Mouse (Mus musculus) intestine, embryonic 16.5 days (tissue): ENCODE results near the gene Klc1. TPM values are rescaled to one million over a fixed set of nuclear protein-coding genes. Genes with fewer than 3 reads are reported as not detected.

Experiments used
- ATAC-seq: fragments of 200-750 bp; cut with Nextera tagmentation; 2 replicates; pipeline ENCODE4 v1.8.0; 2017; ENCODE audit warnings: moderate TSS enrichment, moderate library complexity
- H3K27ac ChIP-seq: fragments of 300-500 bp; sonication (generic); 2 replicates; pipeline ENCODE4 v1.5.1; 2014; ENCODE audit warnings: mild to moderate bottlenecking, low read length
- H3K27me3 ChIP-seq: fragments of 300-500 bp; sonication (generic); replicated peaks from 2 replicates; pipeline ENCODE4 v1.6.1; 2014; ENCODE audit warnings: low read length, control low read depth, mixed read lengths; ENCODE audit not compliant: control insufficient read depth, insufficient read depth
- H3K36me3 ChIP-seq: fragments of 300-500 bp; sonication (generic); 2 replicates; pipeline ENCODE4 v1.6.1; 2014; ENCODE audit warnings: low read length, control low read depth; ENCODE audit not compliant: control insufficient read depth, insufficient read depth
- H3K4me1 ChIP-seq: fragments of 300-500 bp; sonication (generic); 2 replicates; pipeline ENCODE4 v1.6.1; 2014; ENCODE audit warnings: low read length, control low read depth, mixed read lengths; ENCODE audit not compliant: control insufficient read depth, insufficient read depth
- H3K4me2 ChIP-seq: fragments of 300-500 bp; sonication (generic); 2 replicates; pipeline ENCODE4 v1.6.1; 2014; ENCODE audit warnings: low read depth, low read length, control low read depth
- H3K4me3 ChIP-seq: fragments of 300-500 bp; sonication (generic); 2 replicates; pipeline ENCODE4 v1.5.1; 2014; ENCODE audit warnings: mild to moderate bottlenecking, low read length
- H3K9ac ChIP-seq: fragments of 300-500 bp; sonication (generic); 2 replicates; pipeline ENCODE4 v1.6.1; 2014; ENCODE audit warnings: low read depth, low read length
- H3K9me3 ChIP-seq: fragments of 300-500 bp; sonication (generic); 2 replicates; pipeline ENCODE4 v1.6.1; 2016; ENCODE audit warnings: low read length, control low read depth; ENCODE audit not compliant: control insufficient read depth
- WGBS: fragments of 180-500 bp; shearing (Covaris S2); extraction: QIAGEN DNeasy Blood & Tissue Kit; methylation state at CpG from one replicate; pipeline ENCODE4 v1.1.7; 2014; 5-methylcytosine and 5-hydroxymethylcytosine counted together
- polyA plus RNA-seq: library from polyadenylated mRNA; unstranded; fragments of >200 nt; fragmentation: Nextera tagmentation; extraction: Ambion mirVana; gene quantifications from 2 replicates; pipeline ENCODE4 v1.2.1, GENCODE M21; 2015

Klc1 gene
- polyA plus RNA-seq, 1 experiment from 2014 or later = 83.4 TPM

GRCm38 (mm10) chr12:111821931-111822330 is 63.3 kb downstream of the Klc1 start:
- Histone ChIP-seq H3K9ac (peak overlapping the region; percentile 26; the same call in 1 of the 2 replicates), H3K4me3 (no peak overlapping the region), H3K36me3 (peaks cover 26% of the 10 kb centered on the region), H3K4me1 (peaks cover 38% of the 10 kb centered on the region), H3K9me3 (no peaks in the 10 kb centered on the region), H3K27me3 (no peaks in the 10 kb centered on the region), H3K27ac (no peak overlapping the region), H3K4me2 (no peak overlapping the region)
- ATAC-seq = no peak
- 61% methylated on average over 4 of the region's 4 CpGs for WGBS

DNA sequence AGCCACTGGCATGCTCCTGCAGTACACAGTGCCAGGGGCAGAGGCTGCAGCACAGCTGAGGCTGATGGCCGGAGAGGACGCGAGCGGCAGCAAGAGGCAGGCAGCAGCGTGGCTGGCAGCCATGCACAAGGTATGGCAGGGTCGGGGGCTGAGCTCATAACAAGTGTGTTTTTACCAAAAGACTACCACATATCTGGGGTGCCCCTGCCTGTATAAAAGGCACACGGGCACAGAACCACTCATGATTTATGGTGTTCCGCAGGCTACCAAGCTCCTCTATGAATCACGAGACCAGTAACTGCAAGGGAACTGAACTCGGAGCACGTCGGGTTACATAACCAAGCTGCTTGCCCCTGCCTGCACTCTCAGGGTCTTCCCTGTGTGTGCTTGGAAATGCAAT is 68.9 kb downstream of the Klc1 start:
- Histone ChIP-seq H3K4me3 (no peak overlapping the region), H3K27ac (no peak overlapping the region), H3K36me3 (peaks cover 41% of the 10 kb centered on the region), H3K4me1 (no peaks in the 10 kb centered on the region), H3K4me2 (no peak overlapping the region), H3K27me3 (no peaks in the 10 kb centered on the region), H3K9me3 (no peaks in the 10 kb centered on the region), H3K9ac (no peak overlapping the region)
- WGBS = 90% methylated on average over 12 of the region's 12 CpGs
- ATAC-seq = no peak

DNA sequence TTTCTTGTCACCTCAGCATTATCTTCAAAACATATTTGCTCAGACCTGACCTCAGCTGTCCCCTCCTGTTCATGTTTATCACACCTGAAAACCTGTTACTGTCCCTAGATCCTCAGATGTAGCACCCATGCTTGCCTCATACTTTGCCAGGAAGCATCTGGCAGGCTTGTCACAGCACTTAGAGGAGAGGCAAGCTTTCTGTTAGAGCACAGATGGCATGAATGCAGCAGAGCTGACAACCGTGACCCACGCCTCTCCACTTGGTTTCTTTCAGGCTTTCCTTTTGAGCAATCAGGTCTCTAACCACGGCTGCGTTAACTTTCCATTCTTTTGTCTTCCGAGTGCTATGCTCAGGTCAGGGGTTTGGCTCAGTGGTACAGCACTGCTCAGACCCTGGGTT is 70.8 kb downstream of the Klc1 start:
- H3K9ac ChIP-seq = no peak overlapping the region
- peaks cover 35% of the 10 kb centered on the region for H3K36me3 ChIP-seq
- no peak overlapping the region for H3K4me3 ChIP-seq
- no peak overlapping the region for H3K27ac ChIP-seq
- no peak overlapping the region for H3K4me2 ChIP-seq
- WGBS = 88% methylated on average over 5 of the region's 5 CpGs
- ATAC-seq = no peak
- no peaks in the 10 kb centered on the region for H3K27me3 ChIP-seq
- H3K9me3 ChIP-seq = no peaks in the 10 kb centered on the region
- H3K4me1 ChIP-seq = no peaks in the 10 kb centered on the region

GRCm38 (mm10) chr12:111829954-111830353 is 71.3 kb downstream of the Klc1 start:
- H3K4me3 ChIP-seq = no peak overlapping the region
- H3K9me3 ChIP-seq = no peaks in the 10 kb centered on the region
- H3K36me3 ChIP-seq = peaks cover 31% of the 10 kb centered on the region
- WGBS = 93% methylated on average over 9 of the region's 9 CpGs
- no peak for ATAC-seq
- no peaks in the 10 kb centered on the region for H3K4me1 ChIP-seq
- H3K4me2 ChIP-seq = no peak overlapping the region
- H3K27me3 ChIP-seq = no peaks in the 10 kb centered on the region
- H3K9ac ChIP-seq = no peak overlapping the region
- H3K27ac ChIP-seq = no peak overlapping the region

DNA sequence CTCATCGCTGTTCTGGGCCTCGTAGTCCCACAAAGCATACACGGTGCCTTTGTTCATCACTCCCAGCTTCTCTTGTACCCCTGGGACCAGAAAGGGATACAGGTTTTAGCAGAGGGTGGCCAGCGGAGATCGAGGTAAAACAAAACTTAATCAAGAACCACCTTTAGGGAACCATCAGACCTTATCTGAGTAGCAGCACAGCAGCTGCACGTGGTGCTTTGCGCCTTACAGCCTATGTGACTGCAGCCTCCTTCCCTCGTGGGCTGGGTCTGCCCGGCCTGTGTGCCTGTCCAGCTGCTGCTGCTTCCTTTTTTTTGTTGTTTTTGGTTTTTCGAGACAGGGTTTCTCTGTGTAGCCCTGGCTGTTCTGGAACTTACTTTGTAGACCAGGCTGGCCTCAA is 71.7 kb downstream of the Klc1 start:
- H3K4me1 ChIP-seq = no peaks in the 10 kb centered on the region
- no peak for ATAC-seq
- no peaks in the 10 kb centered on the region for H3K9me3 ChIP-seq
- WGBS = 85% methylated on average over 10 of the region's 10 CpGs
- H3K36me3 ChIP-seq = peaks cover 28% of the 10 kb centered on the region
- H3K27me3 ChIP-seq = no peaks in the 10 kb centered on the region
- H3K4me3 ChIP-seq = no peak overlapping the region
- H3K9ac ChIP-seq = no peak overlapping the region
- no peak overlapping the region for H3K27ac ChIP-seq
- H3K4me2 ChIP-seq = no peak overlapping the region

DNA sequence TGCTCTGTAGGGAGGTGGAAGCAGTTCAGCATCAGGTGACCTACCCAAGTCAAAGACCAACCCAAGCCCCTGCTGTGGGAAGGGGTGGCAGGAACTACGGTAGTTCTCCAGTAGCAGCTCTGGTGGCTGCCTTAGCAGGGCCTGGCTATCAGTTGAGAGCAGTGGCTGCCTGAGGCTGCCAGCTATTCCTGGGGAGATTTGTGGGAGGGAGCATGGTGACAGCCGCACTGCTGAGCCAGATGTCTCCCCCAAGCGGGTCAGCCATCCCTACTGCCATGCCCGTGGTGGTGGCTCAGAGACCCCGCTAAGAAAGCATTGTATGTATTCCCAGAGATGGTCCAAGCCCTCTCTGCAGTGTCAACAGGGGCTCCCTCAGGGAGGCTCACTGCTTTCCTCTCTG is 74.0 kb downstream of the Klc1 start:
- H3K27ac ChIP-seq = no peak overlapping the region
- H3K9me3 ChIP-seq = no peaks in the 10 kb centered on the region

DNA sequence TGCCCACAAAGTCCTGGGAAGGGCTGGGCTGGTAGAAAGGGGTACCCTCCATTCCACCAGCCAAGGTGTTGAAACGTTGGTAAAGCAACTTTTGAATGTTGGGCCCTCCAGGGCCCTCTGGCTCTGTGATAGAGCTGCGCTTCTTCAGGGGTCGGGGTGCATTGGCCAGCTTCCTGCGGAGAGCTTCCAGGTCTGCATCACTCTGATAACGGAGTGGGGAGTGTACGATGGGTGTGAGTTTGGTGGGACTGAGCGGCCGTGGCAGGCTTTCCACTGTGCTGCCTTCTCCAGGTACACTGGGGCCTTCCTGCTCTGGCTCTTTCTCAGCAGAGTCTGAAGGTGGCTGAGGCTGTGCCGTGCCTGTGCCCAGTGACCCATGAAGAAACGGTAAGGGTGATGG is 74.8 kb downstream of the Klc1 start:
- no peak for ATAC-seq
- Histone ChIP-seq H3K4me1 (no peaks in the 10 kb centered on the region), H3K4me3 (no peak overlapping the region), H3K9me3 (no peaks in the 10 kb centered on the region), H3K36me3 (peaks cover 13% of the 10 kb centered on the region), H3K4me2 (no peak overlapping the region), H3K27ac (no peak overlapping the region), H3K27me3 (no peaks in the 10 kb centered on the region), H3K9ac (no peak overlapping the region)
- 92% methylated on average over 10 of the region's 10 CpGs for WGBS

More for the DNA sequence above, 74.0 kb downstream of the Klc1 start:
- Histone ChIP-seq H3K4me1 (no peaks in the 10 kb centered on the region), H3K9ac (no peak overlapping the region), H3K36me3 (peaks cover 20% of the 10 kb centered on the region), H3K27me3 (no peaks in the 10 kb centered on the region), H3K4me3 (no peak overlapping the region), H3K4me2 (no peak overlapping the region)
- no peak for ATAC-seq
- 72% methylated on average over 5 of the region's 5 CpGs for WGBS

DNA sequence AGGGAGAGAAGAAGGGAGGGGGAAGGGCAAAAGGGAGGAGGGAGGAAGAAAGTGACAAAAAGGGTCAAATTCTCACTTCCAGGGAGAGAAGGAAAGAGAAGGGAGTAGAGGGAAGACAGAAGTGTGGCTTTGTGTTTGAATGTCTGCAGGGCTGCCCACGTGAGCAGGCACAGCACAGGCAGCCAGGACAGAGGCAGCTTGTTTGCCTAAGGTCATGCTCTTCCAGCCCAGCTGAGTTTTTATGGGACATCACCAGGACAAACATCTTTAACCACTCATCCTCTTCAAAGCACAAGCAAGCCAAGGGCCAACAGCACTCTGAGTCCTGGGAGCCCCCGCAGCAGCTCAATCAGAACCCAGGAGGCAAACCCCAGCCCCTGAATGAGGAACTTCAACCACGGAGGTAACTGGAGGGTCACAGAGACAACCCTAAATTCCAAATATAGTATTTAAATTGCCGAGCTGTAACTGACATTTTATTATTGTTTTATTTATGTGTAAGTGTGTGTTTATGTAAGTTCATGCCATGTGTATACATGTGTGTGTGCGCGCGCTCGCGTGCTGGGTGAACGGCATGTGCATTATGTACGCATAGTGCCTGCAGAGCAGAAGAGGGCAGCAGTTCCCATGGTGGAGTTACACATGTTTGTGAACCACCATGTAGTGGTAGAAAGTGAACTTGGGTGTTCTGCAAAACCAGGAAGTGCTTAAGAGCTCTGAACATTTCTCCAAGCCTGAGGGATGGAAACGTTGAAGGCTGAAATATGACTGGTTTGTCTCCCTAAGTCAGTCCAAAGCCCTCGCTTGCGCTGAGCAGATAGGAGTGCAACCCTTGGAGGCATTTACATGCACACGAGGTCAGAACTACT is 84.2 kb downstream of the Klc1 start:
- Histone ChIP-seq H3K4me1 (0 out of 2 replicates have a peak, but pooled peaks cover 3% of the 10 kb centered on the region), H3K9me3 (no peaks in the 10 kb centered on the region), H3K36me3 (peaks cover 3% of the 10 kb centered on the region; the same call in 1 of the 2 replicates), H3K27ac (no peak overlapping the region; the same call in 1 of the 2 replicates), H3K9ac (no peak overlapping the region), H3K27me3 (no peaks in the 10 kb centered on the region), H3K4me2 (no peak overlapping the region), H3K4me3 (no peak overlapping the region)
- 60% methylated on average over 15 of the region's 15 CpGs for WGBS
- no peak for ATAC-seq

DNA sequence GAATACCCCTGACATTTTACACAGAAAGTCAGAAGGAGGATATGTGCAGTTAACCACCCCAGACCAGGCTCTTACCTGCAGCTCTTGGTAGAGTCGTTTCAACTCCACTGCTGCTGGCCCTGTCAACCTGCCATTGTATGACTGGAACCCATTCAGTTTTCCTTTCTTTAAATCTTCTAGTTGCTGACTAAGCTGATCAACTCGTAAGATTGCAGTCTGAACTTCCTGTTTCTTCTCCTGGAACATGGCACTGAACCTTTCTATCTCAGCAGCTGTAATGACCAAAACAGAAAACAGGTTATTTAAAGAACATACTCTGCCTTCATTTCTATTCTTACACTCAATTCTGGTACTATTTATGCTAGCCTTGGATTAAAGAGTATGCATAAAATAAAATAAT is 84.8 kb downstream of the Klc1 start:
- ATAC-seq = no peak
- Histone ChIP-seq H3K27ac (no peak overlapping the region; the same call in 1 of the 2 replicates), H3K4me3 (no peak overlapping the region), H3K27me3 (no peaks in the 10 kb centered on the region), H3K4me2 (no peak overlapping the region), H3K36me3 (peaks cover 3% of the 10 kb centered on the region; the same call in 1 of the 2 replicates), H3K9me3 (no peaks in the 10 kb centered on the region), H3K4me1 (peaks cover 8% of the 10 kb centered on the region; the same call in 1 of the 2 replicates), H3K9ac (no peak overlapping the region)
- WGBS = 53% methylated on average over 2 of the region's 2 CpGs
